14 mouse cellular contexts compared by ENCODE assay signal in genomic region chr14:96143137-96143536, GRCm38 (mm10).
DNase-seq lines count a peak whose midpoint lies in the region.
"Had no signal": no experiment of that assay in that cellular context is flagged by ENCODE, and none has a peak within 500 bp of the region (broad histone marks: within the 10 kb centered on the region; RNA-seq: fewer than 3 reads in every experiment).

No protein-coding gene starts in this region.

- peak; percentile 18 to 33 for DNase-seq in frontal cortex, postnatal 36 days (ENCODE audit: low spot score in 2 of 2)
- no peak for DNase-seq in frontal cortex, postnatal 14 days (ENCODE audit: low spot score in 2 of 2)
- DNase-seq in right cerebral cortex, adult 18-20 months, result peak; percentile 16
- DNase-seq in right cerebral cortex, postnatal 4 days, result no peak
- DNase-seq in retina, embryonic 14.5 days (ENCODE audit: low spot score), result peak; percentile 42
- DNase-seq in adrenal gland, adult (ENCODE audit: inconsistent age in 2 of 2, low spot score in 1 of 2), result no peak
- DNase-seq in urinary bladder, postnatal 14 days (ENCODE audit: low spot score), result no peak
- DNase-seq: adrenal gland, postnatal 14 days; cerebellum, adult 2 months; cerebellum, postnatal 10 days; embryo, embryonic 11 days; gastrocnemius, postnatal 36 days; heart, adult 11 months; heart, postnatal 36 days had no signal

Comparison
In these comparisons a context has a peak if more than half of its experiments do, and no peak if none do; other contexts are left out.
1. DNase-seq: peak in frontal cortex, postnatal 36 days (2 of 2), right cerebral cortex, adult 18-20 months (single experiment) and retina, embryonic 14.5 days (single experiment); none in frontal cortex, postnatal 14 days (0 of 2), right cerebral cortex, postnatal 4 days (single experiment), adrenal gland, adult (0 of 2) and urinary bladder, postnatal 14 days (single experiment).